Mouse (Mus musculus) kidney, adult 11 months (tissue): ENCODE measurements around the gene Sdsl.
A peak's percentile ranks its signal among the peaks of the same experiment; 100 is the strongest.
"Not testable (repeated sequence)": the region's sequence is repeated elsewhere in the genome, so short reads cannot be mapped to it uniquely, and the experiment has no call there.

Experiments used
- DNase-seq: peaks from one replicate; pipeline ENCODE4 v3.0.0; 2022

Sdsl gene

GRCm38 (mm10) chr5:120472770-120473169 lies at the start of gene Sdsl:
Gene Sdsl, minus strand, starts transcription at chr5:120472810.
- no peak for DNase-seq

- peak; percentile 46 for DNase-seq
Observed at GRCm38 (mm10) chr5:120517552-120517951, 44.9 kb upstream of the Sdsl start.

GRCm38 (mm10) chr5:120516221-120516984 lies 43.8 kb upstream of the Sdsl start:
- peak; percentile 85 for DNase-seq

- no peak for DNase-seq
Observed at GRCm38 (mm10) chr5:120515451-120515850, 42.8 kb upstream of the Sdsl start.

- DNase-seq: peak; percentile 29
Observed at GRCm38 (mm10) chr5:120514754-120515153, 42.1 kb upstream of the Sdsl start.

- no peak for DNase-seq
Observed at GRCm38 (mm10) chr5:120514031-120514677, 41.5 kb upstream of the Sdsl start.

GRCm38 (mm10) chr5:120512911-120513555 lies 40.4 kb upstream of the Sdsl start:
- peak; percentile 39 for DNase-seq

- no peak for DNase-seq
Observed at GRCm38 (mm10) chr5:120511643-120512220, 39.1 kb upstream of the Sdsl start.

GRCm38 (mm10) chr5:120510982-120511642 lies 38.5 kb upstream of the Sdsl start, which contains the start of gene Slc8b1:
Gene Slc8b1, plus strand, starts transcription at chr5:120511168.
- peak; percentile 95 for DNase-seq

GRCm38 (mm10) chr5:120507311-120507710 lies 34.7 kb upstream of the Sdsl start:
- DNase-seq: no peak

GRCm38 (mm10) chr5:120506490-120506889 lies 33.9 kb upstream of the Sdsl start:
- no peak for DNase-seq

GRCm38 (mm10) chr5:120505781-120506180 lies 33.2 kb upstream of the Sdsl start:
- no peak for DNase-seq

- DNase-seq: peak; percentile 79
Observed at GRCm38 (mm10) chr5:120505368-120505767, 32.8 kb upstream of the Sdsl start.

- peak; percentile 61 for DNase-seq
Observed at GRCm38 (mm10) chr5:120503144-120503795, 30.7 kb upstream of the Sdsl start, which contains the start of gene Plbd2. Gene Plbd2, minus strand, starts transcription at chr5:120503625.

- peak; percentile 33 for DNase-seq
Observed at GRCm38 (mm10) chr5:120502675-120503143, 30.1 kb upstream of the Sdsl start.

- DNase-seq: no peak
Observed at GRCm38 (mm10) chr5:120502147-120502621, 29.6 kb upstream of the Sdsl start.

GRCm38 (mm10) chr5:120500609-120501008 lies 28.0 kb upstream of the Sdsl start:
- not testable (repeated sequence) for DNase-seq

- DNase-seq: no peak
Observed at GRCm38 (mm10) chr5:120499202-120499601, 26.6 kb upstream of the Sdsl start.

- DNase-seq: no peak
Observed at GRCm38 (mm10) chr5:120497071-120497470, 24.5 kb upstream of the Sdsl start.

- no peak for DNase-seq
Observed at GRCm38 (mm10) chr5:120495703-120496226, 23.2 kb upstream of the Sdsl start.

GRCm38 (mm10) chr5:120495064-120495702 lies 22.6 kb upstream of the Sdsl start:
- peak; percentile 42 for DNase-seq
